Mouse (Mus musculus) limb, embryonic 11.5 days (tissue): ENCODE data around the gene Dagla. TPM values are rescaled to one million over a fixed set of nuclear protein-coding genes. Genes with fewer than 3 reads are reported as not detected.

ENCODE experiments used
- ATAC-seq: fragments of 200-750 bp; cut with Nextera tagmentation; 2 replicates; pipeline ENCODE4 v1.8.0; 2017; ENCODE audit warnings: low read depth; ENCODE audit not compliant: insufficient number of reproducible peaks, low FRiP score, low TSS enrichment
- DNase-seq: peaks from one replicate; pipeline ENCODE4 v3.0.0-alpha.2; 2015; ENCODE audit warnings: low spot score
- H3K27ac ChIP-seq: fragments of 300-500 bp; sonication (generic); replicated peaks from 2 replicates; pipeline ENCODE4 v1.5.1; 2014; ENCODE audit warnings: low read depth, mild to moderate bottlenecking, low read length
- H3K27me3 ChIP-seq: fragments of 300-500 bp; sonication (generic); 2 replicates; pipeline ENCODE4 v1.6.1; 2014; ENCODE audit warnings: mild to moderate bottlenecking, low read length, mixed read lengths; ENCODE audit not compliant: control insufficient read depth, insufficient read depth
- H3K36me3 ChIP-seq: fragments of 300-500 bp; sonication (generic); 2 replicates; pipeline ENCODE4 v1.6.1; 2014; ENCODE audit warnings: mild to moderate bottlenecking, low read length, moderate library complexity, mixed read lengths; ENCODE audit not compliant: control insufficient read depth, insufficient read depth
- H3K4me1 ChIP-seq: fragments of 300-500 bp; sonication (generic); 2 replicates; pipeline ENCODE4 v1.6.1; 2014; ENCODE audit warnings: low read length, mixed read lengths; ENCODE audit not compliant: control insufficient read depth, insufficient read depth
- H3K4me2 ChIP-seq: fragments of 300-500 bp; sonication (generic); 2 replicates; pipeline ENCODE4 v1.6.1; 2014; ENCODE audit warnings: low read depth, mild to moderate bottlenecking, moderate library complexity; ENCODE audit not compliant: severe bottlenecking
- H3K4me3 ChIP-seq: fragments of 300-500 bp; sonication (generic); 2 replicates; pipeline ENCODE4 v1.5.1; 2014; ENCODE audit warnings: low read depth, low read length
- H3K9ac ChIP-seq: fragments of 300-500 bp; sonication (generic); 2 replicates; pipeline ENCODE4 v1.6.1; 2014; ENCODE audit warnings: mild to moderate bottlenecking, low read length
- H3K9me3 ChIP-seq: fragments of 300-500 bp; sonication (generic); 2 replicates; pipeline ENCODE4 v1.6.1; 2016; ENCODE audit warnings: low read length; ENCODE audit not compliant: control insufficient read depth
- WGBS: fragments of 180-500 bp; shearing (Covaris S2); extraction: QIAGEN DNeasy Blood & Tissue Kit; methylation state at CpG from one replicate; pipeline ENCODE4 v1.1.7; 2014; 5-methylcytosine and 5-hydroxymethylcytosine counted together
- polyA plus RNA-seq: library from polyadenylated mRNA; unstranded; fragments of >200 nt; fragmentation: Nextera tagmentation; extraction: Ambion mirVana; gene quantifications from 2 replicates; pipeline ENCODE4 v1.2.1, GENCODE M21; 2014

Gene Dagla
- polyA plus RNA-seq, 1 experiment from 2014 or later: 1.3 TPM

DNA sequence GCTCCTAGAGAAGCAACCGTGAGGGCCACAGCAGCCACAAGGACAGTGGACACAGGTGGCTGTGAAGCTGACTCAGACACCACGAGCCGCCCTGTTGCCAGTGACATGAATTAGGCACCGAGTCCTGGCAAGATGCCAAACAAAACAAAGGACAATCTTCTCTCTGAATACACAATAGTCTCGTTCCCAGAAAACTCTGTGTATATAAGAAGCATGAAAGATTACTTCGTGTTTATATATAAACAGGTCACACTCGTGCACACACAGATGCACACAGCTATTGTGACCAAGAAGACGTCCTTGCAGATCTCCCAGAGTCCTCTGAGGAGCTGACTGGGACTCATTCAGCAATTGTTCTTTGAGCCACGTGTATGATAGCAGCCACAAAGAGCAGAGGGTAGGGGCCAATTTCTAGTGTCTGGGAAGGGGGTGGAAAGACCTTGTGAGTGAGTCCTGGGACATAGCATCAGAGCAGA lies 18.7 kb upstream of the Dagla start:
- H3K27ac ChIP-seq: no peak overlapping the region
- WGBS: 67% methylated on average over 9 of the region's 9 CpGs
- no peaks in the 10 kb centered on the region for H3K36me3 ChIP-seq
- no peaks in the 10 kb centered on the region; the same call in 1 of the 2 replicates for H3K27me3 ChIP-seq
- DNase-seq: peak; percentile 17
- no peaks in the 10 kb centered on the region for H3K9me3 ChIP-seq
- H3K4me3 ChIP-seq: no peak overlapping the region
- no peaks in the 10 kb centered on the region for H3K4me1 ChIP-seq
- no peak overlapping the region for H3K4me2 ChIP-seq
- no peak for ATAC-seq
- H3K9ac ChIP-seq: no peak overlapping the region

DNA sequence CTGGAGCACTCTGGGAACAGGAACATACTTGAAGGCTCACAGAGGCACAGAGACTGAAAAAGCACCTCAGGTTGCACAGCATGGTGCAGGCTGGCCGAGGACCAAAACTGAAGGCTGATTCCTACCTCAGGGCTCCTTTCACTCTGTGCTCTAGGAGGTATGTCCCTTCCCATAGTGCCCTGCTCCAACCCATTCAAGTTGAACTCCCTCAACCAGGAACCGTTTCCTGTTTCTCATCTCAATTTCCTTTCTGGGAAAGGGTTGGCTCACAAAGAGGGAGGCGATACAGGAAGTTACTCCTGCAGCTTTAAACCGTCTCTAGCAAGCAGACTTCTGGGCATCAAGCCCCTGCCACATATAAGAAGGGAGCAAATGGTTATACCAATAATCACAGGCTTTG lies 13.1 kb upstream of the Dagla start:
- Histone ChIP-seq H3K36me3 (no peaks in the 10 kb centered on the region), H3K9me3 (no peaks in the 10 kb centered on the region), H3K4me1 (no peaks in the 10 kb centered on the region), H3K27me3 (no peaks in the 10 kb centered on the region; the same call in 1 of the 2 replicates), H3K9ac (no peak overlapping the region), H3K4me3 (no peak overlapping the region), H3K27ac (no peak overlapping the region), H3K4me2 (no peak overlapping the region)
- WGBS: 64% methylated on average over 4 of the region's 4 CpGs
- DNase-seq (peak; percentile 15), ATAC-seq (no peak)

DNA sequence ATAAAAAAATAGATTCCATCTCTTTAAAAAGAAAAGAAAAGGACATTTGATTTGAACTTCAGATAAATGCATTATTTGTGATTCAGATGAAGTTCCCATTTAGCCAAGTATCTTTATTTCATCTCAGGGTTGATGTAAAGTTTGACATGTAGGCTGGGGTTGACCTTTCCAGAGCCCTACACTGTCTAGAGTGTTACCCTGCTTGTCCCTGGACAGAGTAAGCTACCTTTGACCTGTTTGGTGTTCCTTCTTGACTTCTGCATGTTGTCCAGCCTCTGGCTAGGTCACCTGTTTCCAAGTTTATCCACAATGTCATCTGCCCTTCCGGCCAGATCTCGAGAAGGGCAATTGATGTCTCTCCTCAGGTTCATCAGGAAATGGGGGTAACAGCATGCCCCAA lies 12.7 kb upstream of the Dagla start:
- no peaks in the 10 kb centered on the region for H3K9me3 ChIP-seq
- no peaks in the 10 kb centered on the region for H3K36me3 ChIP-seq
- H3K4me2 ChIP-seq: no peak overlapping the region
- H3K9ac ChIP-seq: no peak overlapping the region
- 88% methylated on average over 2 of the region's 2 CpGs for WGBS
- H3K4me1 ChIP-seq: no peaks in the 10 kb centered on the region
- H3K27ac ChIP-seq: no peak overlapping the region
- no peak overlapping the region for H3K4me3 ChIP-seq
- no peaks in the 10 kb centered on the region; the same call in 1 of the 2 replicates for H3K27me3 ChIP-seq
- no peak for ATAC-seq
- no peak for DNase-seq

DNA sequence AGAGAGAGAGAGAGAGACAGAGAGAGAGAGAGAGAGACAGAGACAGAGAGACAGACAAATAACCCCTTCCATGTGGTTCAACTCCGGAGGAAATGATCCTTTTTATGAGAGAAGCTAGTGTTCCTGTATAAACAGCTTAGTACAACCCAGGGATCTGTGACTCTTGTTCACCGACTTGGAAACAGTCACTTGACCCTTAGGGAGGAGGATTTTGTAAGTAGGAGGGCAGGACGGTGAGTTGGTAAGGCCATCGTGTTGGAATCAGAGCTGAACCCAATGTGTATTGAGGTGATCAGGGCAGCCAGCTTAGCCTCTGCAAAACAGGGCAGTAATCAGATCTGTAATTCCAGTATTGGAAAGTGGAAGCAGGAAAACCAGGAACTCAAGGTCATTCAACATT lies 12.3 kb upstream of the Dagla start:
- Histone ChIP-seq H3K9ac (no peak overlapping the region), H3K4me2 (no peak overlapping the region), H3K27ac (no peak overlapping the region), H3K4me3 (no peak overlapping the region), H3K4me1 (no peaks in the 10 kb centered on the region), H3K27me3 (no peaks in the 10 kb centered on the region; the same call in 1 of the 2 replicates), H3K36me3 (no peaks in the 10 kb centered on the region), H3K9me3 (no peaks in the 10 kb centered on the region)
- WGBS: 53% methylated on average over 4 of the region's 4 CpGs
- ATAC-seq (no peak), DNase-seq (no peak)

DNA sequence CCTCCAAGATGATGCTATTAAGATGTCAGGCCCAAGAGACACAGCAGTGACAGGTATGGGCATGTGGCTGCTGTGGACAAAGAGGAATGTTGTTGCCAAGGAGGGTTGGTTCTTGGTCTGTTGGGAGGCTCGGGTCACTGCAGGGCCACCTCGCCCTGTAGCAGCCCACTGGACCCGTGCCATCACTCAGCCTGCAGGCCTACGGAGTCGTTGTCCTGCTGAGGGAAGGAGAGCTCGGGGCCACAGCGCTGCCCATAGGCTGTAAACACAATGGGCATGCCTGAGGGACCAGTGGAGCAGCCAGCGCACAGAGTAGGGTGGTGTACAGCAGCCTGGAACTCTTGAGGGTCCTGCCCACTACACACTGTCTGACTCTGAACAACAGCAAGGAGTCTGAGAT lies 7.4 kb upstream of the Dagla start:
- Histone ChIP-seq H3K9ac (no peak overlapping the region), H3K4me1 (no peaks in the 10 kb centered on the region), H3K4me2 (no peak overlapping the region), H3K4me3 (no peak overlapping the region), H3K27me3 (no peaks in the 10 kb centered on the region), H3K9me3 (no peaks in the 10 kb centered on the region), H3K36me3 (no peaks in the 10 kb centered on the region), H3K27ac (no peak overlapping the region)
- WGBS: 78% methylated on average over 8 of the region's 8 CpGs
- ATAC-seq: no peak
- DNase-seq: no peak

DNA sequence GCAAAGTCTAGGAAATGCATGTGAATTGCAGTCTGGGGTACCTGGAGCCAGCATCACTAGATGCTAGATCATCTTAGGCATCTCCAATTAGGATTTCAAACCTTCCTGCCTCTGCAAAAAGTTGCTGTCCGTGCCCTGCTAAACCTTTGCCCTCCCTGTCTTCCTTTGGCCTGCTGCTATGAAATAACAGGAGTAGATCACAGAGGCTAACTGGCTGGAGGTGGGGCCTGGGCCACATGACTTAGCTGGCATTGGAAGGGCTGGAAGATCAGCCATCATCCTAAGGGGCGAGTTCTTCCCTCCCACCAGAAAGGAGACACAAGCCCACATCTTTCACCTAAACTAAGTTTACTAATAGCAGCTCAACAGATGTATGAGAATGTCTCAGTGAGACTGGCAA lies 4.3 kb upstream of the Dagla start:
- H3K4me1 ChIP-seq: peaks cover 5% of the 10 kb centered on the region

DNA sequence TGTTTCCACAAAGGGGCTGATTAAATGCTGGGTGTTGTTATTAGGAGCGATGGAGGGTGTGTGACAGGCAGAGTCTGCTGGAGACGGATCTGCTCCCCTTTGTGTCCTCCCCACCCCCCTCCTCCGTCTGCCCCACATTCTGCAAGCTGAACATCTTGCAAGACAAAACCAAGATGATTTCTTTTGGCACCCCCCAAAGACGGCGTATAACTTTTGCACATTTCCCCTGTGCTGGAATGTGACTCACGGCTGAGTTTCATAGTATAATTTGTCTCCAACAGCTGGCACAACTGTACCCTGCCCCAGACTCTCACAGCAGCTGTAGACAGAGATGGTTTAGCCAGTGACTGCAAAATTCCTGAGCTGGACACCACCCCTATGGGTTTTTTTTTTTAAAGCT lies 3.3 kb upstream of the Dagla start:
- H3K4me2 ChIP-seq: no peak overlapping the region
- H3K27me3 ChIP-seq: peaks cover 14% of the 10 kb centered on the region
- DNase-seq: peak; percentile 17
- no peak for ATAC-seq
- H3K9me3 ChIP-seq: no peaks in the 10 kb centered on the region
- no peak overlapping the region for H3K4me3 ChIP-seq
- peaks cover 5% of the 10 kb centered on the region for H3K4me1 ChIP-seq
- no peak overlapping the region for H3K27ac ChIP-seq
- H3K36me3 ChIP-seq: no peaks in the 10 kb centered on the region
- WGBS: 63% methylated on average over 6 of the region's 6 CpGs
- no peak overlapping the region for H3K9ac ChIP-seq

More for the DNA sequence above, 4.3 kb upstream of the Dagla start:
- H3K4me3 ChIP-seq: no peak overlapping the region
- no peak for DNase-seq
- H3K36me3 ChIP-seq: no peaks in the 10 kb centered on the region
- 48% methylated on average over 2 of the region's 2 CpGs for WGBS
- no peak overlapping the region for H3K9ac ChIP-seq
- H3K4me2 ChIP-seq: no peak overlapping the region
- no peak for ATAC-seq
- H3K27ac ChIP-seq: no peak overlapping the region
- H3K9me3 ChIP-seq: no peaks in the 10 kb centered on the region
- H3K27me3 ChIP-seq: peaks cover 9% of the 10 kb centered on the region

DNA sequence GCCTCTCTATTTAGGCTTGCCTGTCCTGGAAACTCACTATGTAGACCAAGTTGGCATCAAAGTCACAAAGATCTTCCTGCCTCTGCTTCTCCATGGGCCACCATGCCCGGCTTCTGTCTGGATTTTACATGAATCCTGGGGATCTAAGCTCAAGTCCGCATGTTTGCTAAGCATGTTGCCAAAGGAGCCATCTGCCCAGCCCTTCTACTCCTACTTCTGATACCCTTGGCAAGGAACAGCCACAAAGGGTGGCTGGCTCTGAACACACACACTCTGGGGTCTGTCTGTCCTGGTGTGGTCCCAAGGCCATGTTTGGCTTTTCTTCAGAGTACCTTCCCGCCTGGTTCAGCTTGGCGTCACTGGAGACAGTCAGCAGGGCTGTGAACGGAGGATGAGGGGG lies 2.7 kb upstream of the Dagla start:
- no peak overlapping the region for H3K9ac ChIP-seq
- DNase-seq (no peak), ATAC-seq (no peak)
- H3K27ac ChIP-seq: no peak overlapping the region
- H3K36me3 ChIP-seq: no peaks in the 10 kb centered on the region
- H3K27me3 ChIP-seq: peaks cover 14% of the 10 kb centered on the region
- WGBS: 80% methylated on average over 5 of the region's 5 CpGs
- peaks cover 5% of the 10 kb centered on the region for H3K4me1 ChIP-seq
- H3K4me3 ChIP-seq: no peak overlapping the region
- H3K9me3 ChIP-seq: no peaks in the 10 kb centered on the region
- no peak overlapping the region for H3K4me2 ChIP-seq

DNA sequence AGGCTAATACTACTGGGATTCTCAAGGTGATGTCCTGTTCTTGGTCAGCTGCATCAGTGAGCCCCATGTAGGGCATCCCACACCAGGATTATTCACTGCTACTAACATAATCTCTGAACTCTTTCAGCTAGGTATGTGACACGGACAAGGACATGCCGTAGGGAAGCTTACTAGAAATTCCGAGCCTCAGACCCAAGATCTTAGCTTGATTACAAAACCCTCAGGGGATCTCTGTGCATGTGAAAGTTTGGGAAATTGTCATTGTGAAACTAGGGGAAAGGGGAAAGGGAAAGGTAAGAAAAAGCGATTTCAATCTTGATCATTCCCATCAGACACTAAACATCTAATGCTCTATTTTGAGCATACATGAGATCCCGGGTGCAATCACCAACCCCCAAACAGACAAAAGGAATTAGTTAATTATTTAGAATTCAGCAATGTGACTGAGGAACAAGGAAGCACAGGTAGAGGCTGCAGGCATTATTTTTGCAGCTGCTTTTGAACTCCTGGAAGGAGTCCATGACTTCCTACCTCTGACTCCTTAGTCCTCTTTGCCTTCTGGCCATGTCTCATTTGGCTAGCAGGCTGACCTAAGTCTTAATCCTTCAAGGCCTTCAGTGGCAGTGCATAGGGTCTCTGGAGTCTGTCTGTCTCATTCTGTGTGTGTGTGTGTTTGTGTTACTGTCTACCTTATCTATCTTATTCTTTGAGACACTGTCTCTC lies 2.0 kb upstream of the Dagla start:
- H3K27me3 ChIP-seq: peaks cover 18% of the 10 kb centered on the region
- H3K36me3 ChIP-seq: no peaks in the 10 kb centered on the region
- WGBS: 91% methylated on average over 5 of the region's 5 CpGs
- no peak for DNase-seq
- H3K4me1 ChIP-seq: peaks cover 5% of the 10 kb centered on the region
- no peak overlapping the region for H3K9ac ChIP-seq
- H3K27ac ChIP-seq: no peak overlapping the region
- no peak overlapping the region for H3K4me2 ChIP-seq
- no peaks in the 10 kb centered on the region for H3K9me3 ChIP-seq
- ATAC-seq: no peak
- no peak overlapping the region for H3K4me3 ChIP-seq
